Mouse (Mus musculus): Measurements from ENCODE around the gene Trappc3.

DNA sequence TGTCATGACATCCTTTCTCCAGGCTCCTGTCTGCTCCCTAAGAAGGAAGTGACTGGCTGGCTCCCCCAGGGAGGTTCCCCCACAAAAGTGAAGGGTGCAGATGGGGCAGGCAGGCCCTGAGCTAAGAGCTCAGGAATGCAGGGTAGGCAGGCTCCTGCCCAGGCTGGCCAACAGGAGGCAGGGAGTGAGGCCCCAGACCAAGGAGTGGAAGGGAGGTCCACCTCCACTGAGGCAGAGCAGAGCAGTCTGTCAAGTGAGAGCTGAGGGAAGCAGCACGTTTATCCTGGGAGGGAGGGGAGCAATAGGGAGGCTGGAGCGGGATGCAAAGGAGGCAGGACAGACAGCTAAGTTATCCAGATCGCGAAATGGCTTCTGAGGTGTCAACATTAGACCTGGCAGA is 11.5 kb upstream of the Trappc3 start:
- TF ChIP-seq CTCF (IDR thresholded peaks at IDR 0.05 in 2 of 3, conservative IDR thresholded peaks at IDR 0.05 in 1 of 3; ENCODE audit: control insufficient read depth in 1 of 3, insufficient read depth in 1 of 3, low read depth in 2 of 3, low read length in 3 of 3, poor library complexity in 1 of 3, severe bottlenecking in 1 of 3) (no peak), CHD1 (IDR thresholded peaks at IDR 0.05; ENCODE audit: low read depth, low read length) (no peak), POLR2AphosphoS2 (IDR thresholded peaks at IDR 0.05; ENCODE audit: low read length) (no peak), TAL1 (IDR thresholded peaks at IDR 0.05; ENCODE audit: low read length) (no peak), E2F4 (IDR thresholded peaks at IDR 0.05; ENCODE audit: borderline replicate concordance, low read depth, low read length) (no peak), JUND (IDR thresholded peaks at IDR 0.05; ENCODE audit: low read depth, low read length) (no peak), UBTF (IDR thresholded peaks at IDR 0.05; ENCODE audit: borderline replicate concordance, insufficient read depth, low read depth, low read length) (no peak), ZKSCAN1 (IDR thresholded peaks at IDR 0.05; ENCODE audit: low read depth, low read length) (no peak), KAT2A (conservative IDR thresholded peaks at IDR 0.05; ENCODE audit: low read depth, low read length) (no peak), ELF1 (IDR thresholded peaks at IDR 0.05; ENCODE audit: low read depth, low read length) (no peak), MAFK (IDR thresholded peaks at IDR 0.05; ENCODE audit: borderline replicate concordance, low read depth, low read length) (no peak), ZC3H11A (IDR thresholded peaks at IDR 0.05; ENCODE audit: low read depth, low read length) (no peak), HCFC1 (IDR thresholded peaks at IDR 0.05; ENCODE audit: low read depth, low read length) (no peak)
